Mouse (Mus musculus) adrenal gland, postnatal 0 days (tissue): ENCODE data around the gene Glyatl3. TPM values are rescaled to one million over a fixed set of nuclear protein-coding genes. Genes with fewer than 3 reads are reported as not detected.

ENCODE experiments used
- polyA plus RNA-seq: library from polyadenylated mRNA; unstranded; fragments of >200 nt; fragmentation: Nextera tagmentation; extraction: Ambion mirVana; gene quantifications from 2 replicates; pipeline ENCODE4 v1.2.1, GENCODE M21; 2015

Gene Glyatl3
- polyA plus RNA-seq: not detected in 2 replicates

GRCm38 (mm10) chr17:40914250-40914649 lies at the start of gene Glyatl3:
TSS of gene Glyatl3 (minus strand) at chr17:40914350.

GRCm38 (mm10) chr17:40934420-40935231 lies 20.5 kb upstream of the Glyatl3 start, which contains the start of the genes Mut and Cenpq:
TSS of gene Mut (plus strand) at chr17:40934685.
TSS of gene Cenpq (minus strand) at chr17:40935047.

GRCm38 (mm10) chr17:40879924-40880691 lies 34.0 kb downstream of the Glyatl3 start, which contains the start of gene 9130008F23Rik:
TSS of gene 9130008F23Rik (minus strand) at chr17:40880559.

Other genes with a start within 250 kb of the Glyatl3 start
- gene Esp1, start 187.2 kb downstream of the Glyatl3 start, polyA plus RNA-seq: not detected in 2 replicates
- gene Crisp2, start 107.3 kb downstream of the Glyatl3 start, polyA plus RNA-seq: not detected in 2 replicates
- gene Rhag, start 103.2 kb downstream of the Glyatl3 start, polyA plus RNA-seq: 4.0 and 11.4 TPM in 2 replicates
- gene 9130008F23Rik, start 33.8 kb downstream of the Glyatl3 start, polyA plus RNA-seq: 0.77 and 1.5 TPM in 2 replicates
- gene Mut, start 20.3 kb upstream of the Glyatl3 start, polyA plus RNA-seq: 35.8 and 72.4 TPM in 2 replicates
- 22.2 and 23.1 TPM in 2 replicates for gene Cenpq, start 20.7 kb upstream of the Glyatl3 start, polyA plus RNA-seq